Comparison of ENCODE assay signal across 12 mouse cellular contexts in the genomic region with DNA sequence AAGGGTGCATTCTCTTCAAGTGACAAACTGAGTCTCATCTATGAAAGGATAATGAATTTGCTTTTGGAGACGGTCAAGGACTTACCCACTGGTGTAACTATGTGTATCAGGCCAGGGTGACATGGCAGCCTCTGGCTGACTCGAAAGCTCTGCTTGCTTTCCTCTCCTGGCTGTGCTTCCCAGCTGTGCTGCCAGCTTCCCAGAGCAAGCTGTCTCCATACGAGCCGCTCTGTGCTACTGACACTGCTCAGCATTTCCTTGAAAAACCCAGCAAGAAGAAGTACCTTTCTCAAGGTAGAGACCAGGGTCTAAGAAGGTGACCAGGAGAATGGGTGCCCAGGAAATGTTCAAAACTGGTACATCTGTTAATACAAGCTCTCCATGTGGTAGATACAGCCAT.
"Had no signal": no experiment of that assay in that cellular context is flagged by ENCODE, and none has a peak within 500 bp of the region (broad histone marks: within the 10 kb centered on the region; RNA-seq: fewer than 3 reads in every experiment).

No protein-coding gene starts in this region.

- H3K4me1 ChIP-seq: liver, embryonic 13.5 days had no signal

- H3K36me3 ChIP-seq: liver, embryonic 13.5 days had no signal

- H3K27ac ChIP-seq: left cerebral cortex, adult 2 months; liver, embryonic 13.5 days had no signal

- H3K9me3 ChIP-seq: liver, embryonic 13.5 days had no signal

- H3K27me3 ChIP-seq: liver, embryonic 13.5 days had no signal

- H3K4me3 ChIP-seq: left cerebral cortex, adult 2 months; liver, embryonic 13.5 days had no signal

- H3K4me2 ChIP-seq: liver, embryonic 13.5 days; midbrain, embryonic 11.5 days had no signal

- H3K9ac ChIP-seq: liver, embryonic 13.5 days had no signal

- DNase-seq: kidney, postnatal 10 days; kidney, postnatal 36 days; layer of hippocampus, postnatal 36 days; liver, embryonic 13.5 days; lung, adult 2 months; lung, postnatal 14 days; lung, postnatal 4 days; midbrain, embryonic 14.5 days; thymus, adult 18-20 months; thymus, postnatal 4 days had no signal
